Mouse (Mus musculus) cerebellum, adult 11-12 months (tissue): Measurements from ENCODE around the gene Vstm2a.

Source experiments
- DNase-seq: peaks from one replicate; pipeline ENCODE4 v3.0.0; 2022

The Vstm2a gene

GRCm38 (mm10) chr11:16257473-16257921 lies at the start of gene Vstm2a:
Gene Vstm2a (plus strand): TSS chr11:16257724.
- DNase-seq, result peak; percentile 69

- no peak for DNase-seq
Measured at GRCm38 (mm10) chr11:16257011-16257410, 513 bp upstream of the Vstm2a start.

- peak; percentile 4 for DNase-seq
Measured at GRCm38 (mm10) chr11:16258300-16258699, 776 bp downstream of the Vstm2a start.

- DNase-seq, result no peak
Measured at GRCm38 (mm10) chr11:16259876-16260275, 2.4 kb downstream of the Vstm2a start.

- peak; percentile 66 for DNase-seq
Measured at GRCm38 (mm10) chr11:16260764-16261578, 3.4 kb downstream of the Vstm2a start.

- no peak for DNase-seq
Measured at GRCm38 (mm10) chr11:16268396-16268795, 10.9 kb downstream of the Vstm2a start.

GRCm38 (mm10) chr11:16290381-16290780 lies 32.9 kb downstream of the Vstm2a start:
- DNase-seq, result no peak

GRCm38 (mm10) chr11:16292960-16293359 lies 35.4 kb downstream of the Vstm2a start:
- DNase-seq, result no peak

GRCm38 (mm10) chr11:16296521-16296920 lies 39.0 kb downstream of the Vstm2a start:
- DNase-seq, result no peak

- DNase-seq, result no peak
Measured at GRCm38 (mm10) chr11:16299492-16299891, 42.0 kb downstream of the Vstm2a start.

- no peak for DNase-seq
Measured at GRCm38 (mm10) chr11:16299960-16300359, 42.4 kb downstream of the Vstm2a start.

- no peak for DNase-seq
Measured at GRCm38 (mm10) chr11:16300709-16301108, 43.2 kb downstream of the Vstm2a start.

- DNase-seq, result no peak
Measured at GRCm38 (mm10) chr11:16315097-16315496, 57.6 kb downstream of the Vstm2a start.

GRCm38 (mm10) chr11:16345179-16345578 lies 87.7 kb downstream of the Vstm2a start:
- DNase-seq, result no peak

- no peak for DNase-seq
Measured at GRCm38 (mm10) chr11:16345676-16346075, 88.2 kb downstream of the Vstm2a start.

GRCm38 (mm10) chr11:16351915-16352314 lies 94.4 kb downstream of the Vstm2a start:
- no peak for DNase-seq

- no peak for DNase-seq
Measured at GRCm38 (mm10) chr11:16354356-16354755, 96.8 kb downstream of the Vstm2a start.

GRCm38 (mm10) chr11:16366852-16367587 lies 109.5 kb downstream of the Vstm2a start:
- no peak for DNase-seq

GRCm38 (mm10) chr11:16403627-16404026 lies 146.1 kb downstream of the Vstm2a start:
- DNase-seq, result no peak

GRCm38 (mm10) chr11:16411736-16412135 lies 154.2 kb downstream of the Vstm2a start:
- DNase-seq, result no peak

GRCm38 (mm10) chr11:16412609-16413008 lies 155.1 kb downstream of the Vstm2a start:
- peak; percentile 6 for DNase-seq

GRCm38 (mm10) chr11:16413077-16413644 lies 155.6 kb downstream of the Vstm2a start:
- DNase-seq, result no peak

- no peak for DNase-seq
Measured at GRCm38 (mm10) chr11:16439548-16440251, 182.2 kb downstream of the Vstm2a start.
